Mouse (Mus musculus) G1E (cell line): ENCODE measurements around the gene Myoz1.

ENCODE experiments used
- CTCF ChIP-seq: IDR thresholded peaks from 2 replicates; pipeline ENCODE4 v1.5.1; 2012; ENCODE audit warnings: low read depth, low read length, inconsistent platforms, mixed read lengths
- GATA1 ChIP-seq: IDR thresholded peaks from 2 replicates; pipeline ENCODE4 v1.6.1; 2012; ENCODE audit warnings: borderline replicate concordance, low read length, inconsistent platforms, mixed read lengths
- GATA2 ChIP-seq: IDR thresholded peaks from 2 replicates; pipeline ENCODE4 v1.6.1; 2012; ENCODE audit warnings: low read depth, low read length, inconsistent platforms, borderline replicate concordance
- POLR2AphosphoS5 ChIP-seq: IDR thresholded peaks from 2 replicates; pipeline ENCODE4 v1.6.1; 2012; ENCODE audit warnings: low read depth, low read length, inconsistent platforms; ENCODE audit not compliant: insufficient replicate concordance
- TAL1 ChIP-seq: conservative IDR thresholded peaks from 2 replicates; pipeline ENCODE4 v1.6.1; 2012; ENCODE audit warnings: low read depth, low read length, inconsistent platforms, mixed read lengths

DNA sequence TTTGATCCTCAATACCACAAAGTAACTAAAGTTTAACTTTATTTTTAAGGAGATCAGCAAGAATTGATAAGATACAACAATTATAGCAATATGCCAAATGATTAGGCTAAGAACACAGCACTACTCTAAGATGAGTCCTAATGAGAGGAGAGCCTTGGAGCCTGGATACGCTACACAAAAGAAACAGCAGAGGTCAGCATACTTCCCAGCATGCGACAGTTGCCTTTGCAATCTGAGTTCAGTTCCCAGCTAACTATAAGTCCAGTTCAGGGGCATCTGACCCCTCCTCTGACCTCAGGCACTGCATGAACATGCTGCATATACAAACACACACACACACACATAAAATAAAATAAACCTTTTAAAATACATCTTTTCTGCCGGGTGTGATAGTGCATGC is 10.8 kb downstream of the Myoz1 start:
- TF ChIP-seq CTCF = no peak
- no peak for TF ChIP-seq GATA1
- TF ChIP-seq TAL1 = no peak
- no peak for TF ChIP-seq POLR2AphosphoS5
- no peak for TF ChIP-seq GATA2
